Mouse (Mus musculus) forebrain, embryonic 11.5 days (tissue): ENCODE measurements around the gene Lamtor2. TPM values are rescaled to one million over a fixed set of nuclear protein-coding genes. Genes with fewer than 3 reads are reported as not detected.

Source experiments
- ATAC-seq: fragments of 200-750 bp; cut with Nextera tagmentation; replicated peaks from 2 replicates; pipeline ENCODE4 v1.8.0; 2017; ENCODE audit warnings: moderate TSS enrichment; ENCODE audit not compliant: low FRiP score
- DNase-seq: peaks from one replicate; pipeline ENCODE4 v3.0.0-alpha.2; 2017; ENCODE audit warnings: low spot score
- H3K27ac ChIP-seq: fragments of 300-500 bp; sonication (generic); 2 replicates; pipeline ENCODE4 v1.5.1; 2014; ENCODE audit warnings: low read depth, low read length
- H3K27me3 ChIP-seq: fragments of 300-500 bp; sonication (generic); 2 replicates; pipeline ENCODE4 v1.6.1; 2014; ENCODE audit warnings: mild to moderate bottlenecking, low read length, mixed read lengths; ENCODE audit not compliant: control insufficient read depth, insufficient read depth
- H3K36me3 ChIP-seq: fragments of 300-500 bp; sonication (generic); 2 replicates; pipeline ENCODE4 v1.6.1; 2014; ENCODE audit warnings: mild to moderate bottlenecking, low read length, moderate library complexity, mixed read lengths; ENCODE audit not compliant: control insufficient read depth, insufficient read depth
- H3K4me1 ChIP-seq: fragments of 300-500 bp; sonication (generic); replicated peaks from 2 replicates; pipeline ENCODE4 v1.6.1; 2014; ENCODE audit warnings: low read length, mixed read lengths; ENCODE audit not compliant: control insufficient read depth, insufficient read depth
- H3K4me2 ChIP-seq: fragments of 300-500 bp; sonication (generic); 2 replicates; pipeline ENCODE4 v1.6.1; 2014; ENCODE audit warnings: low read depth, mild to moderate bottlenecking, low read length, moderate library complexity, mixed read lengths; ENCODE audit not compliant: severe bottlenecking
- H3K4me3 ChIP-seq: fragments of 300-500 bp; sonication (generic); 2 replicates; pipeline ENCODE4 v1.5.1; 2014; ENCODE audit warnings: low read depth, low read length
- H3K9ac ChIP-seq: fragments of 300-500 bp; sonication (generic); 2 replicates; pipeline ENCODE4 v1.6.1; 2014; ENCODE audit warnings: low read length
- H3K9me3 ChIP-seq: fragments of 300-500 bp; sonication (generic); 2 replicates; pipeline ENCODE4 v1.6.1; 2016; ENCODE audit warnings: low read length, mixed read lengths; ENCODE audit not compliant: control insufficient read depth
- WGBS: fragments of 180-500 bp; shearing (Covaris S2); extraction: QIAGEN DNeasy Blood & Tissue Kit; methylation state at CpG from one replicate; pipeline ENCODE4 v1.1.7; 2014; 5-methylcytosine and 5-hydroxymethylcytosine counted together
- polyA plus RNA-seq: library from polyadenylated mRNA; unstranded; fragments of >200 nt; fragmentation: Nextera tagmentation; extraction: Ambion mirVana; gene quantifications from 2 replicates; pipeline ENCODE4 v1.2.1, GENCODE M21; 2014

The Lamtor2 gene
- polyA plus RNA-seq, 1 experiment from 2014 or later, result 89.3 TPM

DNA sequence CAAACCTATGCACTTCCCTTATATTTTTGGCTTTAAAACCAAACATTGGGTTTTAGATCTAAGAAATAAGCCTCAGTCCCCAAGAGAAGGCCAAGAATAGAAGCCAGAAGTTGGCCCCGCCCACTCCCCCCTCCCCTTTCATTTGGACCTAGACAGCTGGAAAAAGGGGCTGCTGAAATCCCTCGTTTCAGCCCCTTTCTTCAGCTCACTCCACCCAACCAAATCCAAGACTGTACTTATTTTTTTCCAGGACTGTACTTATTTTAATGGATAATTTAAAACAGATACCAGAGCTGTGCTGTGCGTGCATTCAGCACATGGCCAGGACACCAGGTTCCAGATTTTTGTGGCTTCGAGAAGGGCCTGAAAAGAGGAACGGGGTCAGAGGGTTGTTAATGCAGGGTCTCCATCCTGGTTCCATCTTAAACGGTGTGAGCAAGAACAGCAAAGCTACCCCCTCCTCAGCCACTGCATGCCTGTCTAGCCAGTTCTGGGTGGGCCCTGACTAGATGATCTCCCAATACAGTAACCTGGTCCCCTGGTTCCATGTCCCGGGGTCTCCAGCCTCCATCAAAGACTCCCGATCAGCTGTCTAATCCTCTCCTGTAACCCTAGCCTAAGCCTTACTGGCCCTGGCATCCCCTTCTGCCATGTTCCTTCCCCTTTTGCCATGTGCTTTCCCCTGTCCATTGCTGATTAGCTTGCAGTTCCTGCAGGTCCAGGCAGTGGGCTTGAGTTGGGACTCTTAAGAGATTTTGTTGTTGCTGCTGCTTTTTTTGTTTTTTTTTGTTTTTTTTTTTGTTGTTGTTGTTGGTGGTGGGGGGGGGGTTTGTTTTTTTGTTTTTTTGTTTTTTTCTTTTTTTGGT is 48.8 kb downstream of the Lamtor2 start:
- DNase-seq (no peak), ATAC-seq (no peak)
- H3K9ac ChIP-seq, result no peak overlapping the region
- 42% methylated on average over 8 of the region's 8 CpGs for WGBS
- H3K27me3 ChIP-seq, result peaks cover 16% of the 10 kb centered on the region
- H3K27ac ChIP-seq, result no peak overlapping the region
- H3K9me3 ChIP-seq, result no peaks in the 10 kb centered on the region
- no peaks in the 10 kb centered on the region for H3K36me3 ChIP-seq
- peaks cover 8% of the 10 kb centered on the region for H3K4me1 ChIP-seq
- H3K4me3 ChIP-seq, result no peak overlapping the region
- no peak overlapping the region for H3K4me2 ChIP-seq

DNA sequence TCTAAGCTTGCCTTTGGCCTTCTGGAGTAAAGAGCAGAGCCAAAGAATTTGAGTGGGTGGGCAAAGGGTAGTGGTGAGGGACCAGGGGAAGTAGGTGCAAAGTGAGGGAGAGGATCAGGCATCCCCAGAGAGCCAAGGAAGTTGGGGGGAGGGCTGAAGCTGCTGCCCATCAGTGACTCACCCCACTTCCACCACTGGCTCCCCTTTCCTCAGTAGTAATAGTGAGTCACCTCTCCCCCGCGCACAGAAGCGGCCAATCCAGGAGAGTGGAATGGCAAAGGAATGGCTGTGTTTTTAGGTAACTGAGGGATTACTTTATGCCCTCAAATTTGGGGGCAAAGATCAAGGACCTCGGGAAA is 49.4 kb downstream of the Lamtor2 start:
- ATAC-seq (no peak), DNase-seq (no peak)
- WGBS, result 20% methylated on average over 4 of the region's 4 CpGs
- Histone ChIP-seq H3K4me3 (no peak overlapping the region), H3K36me3 (no peaks in the 10 kb centered on the region), H3K27ac (no peak overlapping the region), H3K9me3 (no peaks in the 10 kb centered on the region), H3K4me1 (peaks cover 8% of the 10 kb centered on the region), H3K9ac (no peak overlapping the region), H3K4me2 (peak overlapping the region; percentile 98), H3K27me3 (peaks cover 16% of the 10 kb centered on the region)

DNA sequence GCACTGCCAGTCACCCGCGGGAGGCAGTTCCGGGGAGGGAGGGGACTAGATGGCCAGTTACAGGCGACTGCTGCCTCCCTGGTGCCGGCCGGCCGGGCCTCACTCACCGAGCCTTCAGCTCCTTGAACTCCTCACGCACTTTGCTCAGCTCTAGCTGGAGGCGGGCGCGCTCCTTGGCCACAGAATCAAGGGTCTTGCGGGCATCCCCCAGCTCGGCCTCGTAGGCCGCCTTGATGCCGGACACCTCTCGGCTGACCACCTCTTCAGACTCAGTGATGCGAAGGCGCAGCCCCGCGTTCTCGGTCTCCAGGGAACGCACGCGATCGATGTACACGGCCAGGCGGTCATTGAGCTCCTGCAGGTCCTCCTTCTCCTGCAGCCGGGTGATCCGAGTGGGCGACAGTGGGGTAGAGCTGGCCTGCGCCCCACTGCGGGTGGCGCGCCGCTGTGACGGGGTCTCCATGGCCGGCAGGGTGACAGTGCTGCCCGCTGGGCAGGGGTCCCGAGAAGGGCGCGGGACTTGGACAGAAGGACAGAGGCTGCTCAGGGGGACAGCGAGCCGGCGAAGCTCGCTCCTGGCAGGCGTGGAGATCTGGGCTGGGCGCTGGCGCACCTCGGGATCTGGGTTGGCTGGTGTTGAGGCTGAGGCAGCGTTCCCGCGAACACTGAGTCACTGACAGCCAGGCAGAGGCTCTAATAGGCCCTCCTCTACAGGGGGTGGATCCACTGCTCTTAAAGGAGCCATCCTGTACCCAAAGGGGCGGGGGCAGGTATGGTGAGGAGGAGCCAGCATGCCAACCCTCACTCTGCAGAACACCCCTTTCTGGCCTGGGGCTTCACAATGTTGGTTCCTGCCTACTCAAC is 50.0 kb downstream of the Lamtor2 start:
- peak overlapping the region; percentile 64 for H3K9ac ChIP-seq
- H3K27ac ChIP-seq, result no peak overlapping the region
- ATAC-seq, result peak; percentile 73
- peak; percentile 80 for DNase-seq
- no peaks in the 10 kb centered on the region for H3K36me3 ChIP-seq
- WGBS, result 1% methylated on average over 55 of the region's 55 CpGs
- peak overlapping the region; percentile 98 for H3K4me2 ChIP-seq
- peaks cover 16% of the 10 kb centered on the region for H3K27me3 ChIP-seq
- H3K4me3 ChIP-seq, result peak overlapping the region; percentile 49
- H3K4me1 ChIP-seq, result peaks cover 8% of the 10 kb centered on the region
- no peaks in the 10 kb centered on the region for H3K9me3 ChIP-seq

DNA sequence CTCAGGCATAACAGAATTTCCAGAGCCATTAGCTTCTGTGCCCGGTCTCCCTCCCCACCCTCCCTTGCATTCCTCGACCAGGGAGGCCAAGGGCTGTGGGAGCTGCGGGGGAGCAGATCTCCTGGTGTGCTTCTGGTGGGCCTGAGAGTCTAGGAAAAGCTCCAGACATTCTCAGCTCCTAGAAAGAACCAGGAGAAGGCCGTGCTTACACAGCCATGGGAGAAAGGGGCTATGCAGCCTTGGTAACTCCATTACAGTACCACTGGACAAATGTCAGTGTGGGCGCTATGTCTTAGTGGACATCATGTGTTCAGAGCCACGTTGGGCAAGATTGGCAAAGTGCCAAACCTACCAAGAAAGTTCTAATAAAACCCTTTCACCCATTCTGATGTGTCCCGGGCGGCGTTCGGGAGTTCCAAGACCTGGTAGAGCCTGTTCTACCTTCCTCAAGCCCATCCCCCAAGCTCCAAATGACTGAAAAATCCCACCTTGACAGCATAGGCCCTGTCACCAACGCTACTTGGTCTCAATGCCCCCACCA is 50.8 kb downstream of the Lamtor2 start:
- Histone ChIP-seq H3K27me3 (peaks cover 16% of the 10 kb centered on the region), H3K36me3 (no peaks in the 10 kb centered on the region), H3K4me1 (peaks cover 8% of the 10 kb centered on the region), H3K9ac (no peak overlapping the region; the same call in 1 of the 2 replicates), H3K27ac (no peak overlapping the region), H3K4me2 (peak overlapping the region; percentile 98), H3K4me3 (peak overlapping the region; percentile 49), H3K9me3 (no peaks in the 10 kb centered on the region)
- 14% methylated on average over 11 of the region's 11 CpGs for WGBS
- no peak for ATAC-seq
- no peak for DNase-seq

DNA sequence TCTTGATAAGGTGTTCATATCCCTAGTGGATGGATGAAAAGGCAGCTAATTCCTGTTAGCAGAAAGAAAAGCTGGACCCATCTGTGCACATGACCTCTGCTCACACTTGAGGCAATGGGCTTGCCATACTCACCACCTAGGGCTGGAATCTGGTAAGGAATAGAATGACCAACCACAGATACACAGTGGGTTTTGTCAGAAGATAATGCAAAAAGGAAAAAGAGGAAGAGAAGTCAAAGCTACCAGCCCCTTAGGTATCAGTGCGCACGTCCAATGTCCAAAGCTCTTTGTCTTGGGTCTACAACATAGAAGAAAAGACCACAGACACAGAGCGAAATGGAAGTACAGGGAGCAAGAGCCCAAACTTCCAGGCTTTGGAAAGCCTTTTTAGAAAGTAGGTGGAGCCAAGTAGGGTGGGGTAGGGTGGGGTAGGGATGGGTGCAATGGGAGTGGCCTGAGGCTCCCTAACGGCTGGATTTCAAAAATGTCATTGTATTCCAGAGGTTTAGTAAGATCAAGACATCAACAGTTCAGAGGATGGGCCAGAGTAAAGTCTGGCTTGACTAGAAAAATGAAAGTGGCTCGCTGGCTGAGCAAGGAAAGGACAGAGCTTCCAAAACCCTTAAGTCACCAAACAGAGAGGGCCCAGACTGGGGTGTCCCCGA is 51.4 kb downstream of the Lamtor2 start:
- WGBS, result 53% methylated on average over 6 of the region's 6 CpGs
- no peaks in the 10 kb centered on the region for H3K9me3 ChIP-seq
- no peak overlapping the region for H3K27ac ChIP-seq
- ATAC-seq (no peak), DNase-seq (no peak)
- 0 out of 2 replicates have a peak overlapping the region, but pooled peaks have one; percentile 49 for H3K4me3 ChIP-seq
- no peaks in the 10 kb centered on the region for H3K36me3 ChIP-seq
- no peak overlapping the region; the same call in 1 of the 2 replicates for H3K4me2 ChIP-seq
- peaks cover 16% of the 10 kb centered on the region for H3K27me3 ChIP-seq
- H3K9ac ChIP-seq, result no peak overlapping the region
- H3K4me1 ChIP-seq, result peaks cover 8% of the 10 kb centered on the region

DNA sequence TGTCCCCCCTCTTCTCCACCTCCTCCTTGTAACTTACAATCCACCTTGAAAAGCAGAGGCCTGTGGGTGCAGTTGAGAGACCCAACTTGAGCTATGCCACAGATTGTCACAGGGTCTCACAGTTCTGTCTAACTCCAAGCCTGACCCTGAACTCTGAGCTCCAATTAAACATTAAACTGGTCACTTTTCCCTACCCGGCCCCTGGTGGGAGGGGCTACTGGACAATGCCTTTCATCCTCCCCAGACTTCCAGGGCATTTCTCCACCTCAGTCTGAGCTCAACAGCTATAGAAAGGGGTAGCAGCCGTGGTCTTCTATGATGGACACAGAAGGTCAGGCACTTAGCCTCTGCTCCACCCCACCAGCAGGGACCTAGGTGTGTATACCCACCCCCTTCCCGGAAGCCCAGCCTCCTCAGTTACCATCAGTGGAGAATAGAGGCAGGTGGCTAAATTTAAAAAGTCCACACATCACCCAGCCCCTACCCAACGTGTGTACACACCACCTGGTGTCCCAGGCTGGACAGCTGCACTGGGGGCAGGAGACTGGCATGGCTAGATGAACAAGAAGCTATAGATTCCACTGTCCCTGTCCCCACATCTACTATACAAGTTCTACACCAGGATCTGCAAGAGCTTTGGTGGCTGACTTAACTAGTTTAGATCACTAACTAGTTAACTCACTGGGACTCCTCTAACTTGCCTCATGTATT is 52.1 kb downstream of the Lamtor2 start:
- H3K36me3 ChIP-seq, result no peaks in the 10 kb centered on the region
- H3K4me1 ChIP-seq, result peaks cover 8% of the 10 kb centered on the region
- no peak overlapping the region for H3K27ac ChIP-seq
- no peaks in the 10 kb centered on the region for H3K9me3 ChIP-seq
- H3K27me3 ChIP-seq, result peaks cover 16% of the 10 kb centered on the region
- ATAC-seq, result no peak
- no peak overlapping the region for H3K4me3 ChIP-seq
- no peak for DNase-seq
- H3K9ac ChIP-seq, result no peak overlapping the region
- 49% methylated on average over 4 of the region's 4 CpGs for WGBS
- H3K4me2 ChIP-seq, result no peak overlapping the region

DNA sequence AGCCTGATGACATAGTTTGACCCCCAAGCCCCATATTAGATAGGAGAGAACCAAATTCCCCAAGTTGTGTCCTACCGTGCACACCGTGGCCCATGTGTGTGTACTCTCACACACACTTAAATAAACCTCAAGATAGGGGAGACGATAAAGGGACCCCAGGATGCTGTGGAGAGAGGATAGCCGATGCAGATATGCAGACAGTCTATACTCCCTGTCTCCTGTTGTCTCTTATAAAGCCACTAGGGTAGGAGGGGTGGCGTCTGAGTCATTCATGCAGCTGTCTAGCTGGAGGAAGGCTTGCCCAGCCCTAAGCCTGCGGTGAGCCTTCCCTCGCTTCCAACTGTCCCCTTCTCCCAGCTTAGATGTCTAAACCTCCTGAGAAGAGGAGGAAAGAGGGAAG is 52.8 kb downstream of the Lamtor2 start:
- ATAC-seq, result no peak
- Histone ChIP-seq H3K4me1 (peaks cover 8% of the 10 kb centered on the region), H3K9me3 (no peaks in the 10 kb centered on the region), H3K27me3 (peaks cover 16% of the 10 kb centered on the region), H3K9ac (no peak overlapping the region), H3K4me3 (no peak overlapping the region), H3K36me3 (no peaks in the 10 kb centered on the region), H3K27ac (no peak overlapping the region), H3K4me2 (no peak overlapping the region)
- DNase-seq, result no peak
- 89% methylated on average over 7 of the region's 7 CpGs for WGBS
